Mouse (Mus musculus) ovary, adult 18-20 months (tissue): ENCODE results near the gene Iqcb1.

Experiments used
- DNase-seq: peaks from one replicate; pipeline ENCODE4 v3.0.0; 2022; ENCODE audit warnings: low spot score, mixed read lengths

Gene Iqcb1

GRCm38 (mm10) chr16:36875276-36875851, 47.2 kb downstream of the Iqcb1 start:
- peak; percentile 29 for DNase-seq

- no peak for DNase-seq
Measured at GRCm38 (mm10) chr16:36877316-36877715, 49.1 kb downstream of the Iqcb1 start.

GRCm38 (mm10) chr16:36882737-36883343, 54.7 kb downstream of the Iqcb1 start:
- no peak for DNase-seq

GRCm38 (mm10) chr16:36884881-36885280, 56.7 kb downstream of the Iqcb1 start:
- DNase-seq, result no peak

- no peak for DNase-seq
Measured at GRCm38 (mm10) chr16:36885912-36886311, 57.7 kb downstream of the Iqcb1 start.

- DNase-seq, result peak; percentile 34
Measured at GRCm38 (mm10) chr16:36887546-36887945, 59.4 kb downstream of the Iqcb1 start.

- no peak for DNase-seq
Measured at GRCm38 (mm10) chr16:36890559-36890958, 62.4 kb downstream of the Iqcb1 start.

GRCm38 (mm10) chr16:36891415-36891814, 63.2 kb downstream of the Iqcb1 start:
- no peak for DNase-seq

- no peak for DNase-seq
Measured at GRCm38 (mm10) chr16:36893317-36893716, 65.1 kb downstream of the Iqcb1 start.

- DNase-seq, result no peak
Measured at GRCm38 (mm10) chr16:36896712-36897111, 68.5 kb downstream of the Iqcb1 start.

- DNase-seq, result no peak
Measured at GRCm38 (mm10) chr16:36903156-36903555, 75.0 kb downstream of the Iqcb1 start.

GRCm38 (mm10) chr16:36911909-36912308, 83.7 kb downstream of the Iqcb1 start:
- no peak for DNase-seq

GRCm38 (mm10) chr16:36912311-36912710, 84.1 kb downstream of the Iqcb1 start:
- DNase-seq, result no peak

- no peak for DNase-seq
Measured at GRCm38 (mm10) chr16:36914195-36914594, 86.0 kb downstream of the Iqcb1 start.

GRCm38 (mm10) chr16:36918505-36918904, 90.3 kb downstream of the Iqcb1 start:
- no peak for DNase-seq

GRCm38 (mm10) chr16:36920410-36920809, 92.2 kb downstream of the Iqcb1 start:
- DNase-seq, result no peak

- no peak for DNase-seq
Measured at GRCm38 (mm10) chr16:36921067-36921613, 93.0 kb downstream of the Iqcb1 start.

- DNase-seq, result no peak
Measured at GRCm38 (mm10) chr16:36921980-36922379, 93.8 kb downstream of the Iqcb1 start.
